In the genomic region with DNA sequence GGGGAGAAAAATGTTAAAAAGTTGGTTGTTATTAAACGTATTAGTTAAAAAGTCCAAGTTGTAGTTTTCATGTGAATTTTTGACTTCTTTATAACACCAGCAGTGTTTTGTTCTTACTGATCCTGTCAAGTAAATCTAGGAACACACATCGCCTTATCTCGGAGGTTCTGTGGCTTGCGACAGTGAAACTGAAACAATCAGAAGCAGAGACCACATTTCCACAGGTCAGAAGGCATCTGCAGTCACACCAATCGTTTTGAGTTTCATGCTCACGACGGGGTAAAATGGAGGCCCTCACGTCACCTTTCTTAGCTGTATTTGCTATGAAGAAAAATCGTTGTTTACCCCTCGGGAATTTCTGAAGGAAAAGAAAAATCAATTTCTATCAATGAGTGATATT, we compare ENCODE assay signal across 25 mouse cellular contexts. TPM values are rescaled to one million over a fixed set of nuclear protein-coding genes. Genes with fewer than 3 reads are reported as not detected.
"Had no signal": no experiment of that assay in that cellular context is flagged by ENCODE, and none has a peak within 500 bp of the region (broad histone marks: within the 10 kb centered on the region; RNA-seq: fewer than 3 reads in every experiment).

No protein-coding gene starts in this region.

- H3K27me3 ChIP-seq: liver, embryonic 13.5 days; liver, embryonic 15.5 days; lung, embryonic 15.5 days; megakaryocyte, embryonic 14.5 days; neural tube, embryonic 12.5 days; stomach, embryonic 15.5 days had no signal

- DNase-seq: liver, embryonic 13.5 days; liver, postnatal 0 days; lung, adult 2 months; lung, postnatal 14 days; lung, postnatal 36 days; right cerebral cortex, adult 18-20 months; right cerebral cortex, postnatal 25 days; right cerebral cortex, postnatal 4 days; spleen, adult 18-20 months; thymus, adult 2 months; thymus, postnatal 25 days; thymus, postnatal 4 days had no signal

- H3K4me2 ChIP-seq: liver, embryonic 13.5 days; liver, embryonic 15.5 days; lung, embryonic 15.5 days; midbrain, embryonic 13.5 days; midbrain, embryonic 15.5 days; neural tube, embryonic 12.5 days; stomach, embryonic 15.5 days had no signal

- H3K36me3 ChIP-seq: liver, embryonic 13.5 days; liver, embryonic 15.5 days; lung, embryonic 15.5 days; midbrain, embryonic 13.5 days; midbrain, embryonic 15.5 days; neural tube, embryonic 12.5 days; stomach, embryonic 15.5 days had no signal

- H3K4me1 ChIP-seq: megakaryocyte, embryonic 14.5 days; stomach, embryonic 15.5 days had no signal

- H3K4me3 ChIP-seq: liver, embryonic 13.5 days; liver, embryonic 15.5 days; lung, embryonic 15.5 days; megakaryocyte, embryonic 14.5 days; midbrain, embryonic 13.5 days; midbrain, embryonic 15.5 days; neural tube, embryonic 12.5 days; stomach, embryonic 15.5 days had no signal

- ATAC-seq: liver, postnatal 0 days; lung, postnatal 0 days; midbrain, embryonic 13.5 days; midbrain, embryonic 15.5 days had no signal

- H3K27ac ChIP-seq: liver, embryonic 13.5 days; liver, embryonic 15.5 days; lung, embryonic 15.5 days; macrophage; midbrain, embryonic 13.5 days; midbrain, embryonic 15.5 days; neural tube, embryonic 12.5 days; stomach, embryonic 15.5 days; stomach, postnatal 0 days had no signal

- H3K9me3 ChIP-seq: liver, embryonic 13.5 days; liver, embryonic 15.5 days; lung, embryonic 15.5 days; midbrain, embryonic 13.5 days; midbrain, embryonic 15.5 days; neural tube, embryonic 12.5 days; stomach, embryonic 15.5 days had no signal

- H3K9ac ChIP-seq: liver, embryonic 13.5 days; liver, embryonic 15.5 days; liver, postnatal 0 days; lung, embryonic 15.5 days; midbrain, embryonic 13.5 days; midbrain, embryonic 15.5 days; neural tube, embryonic 12.5 days; stomach, embryonic 15.5 days had no signal

RNA-seq across cellular contexts. Expression of a gene that starts 14.8 kb away (rescaled TPM):
- total RNA-seq: megakaryocyte progenitor cell, adult 5-6 weeks; monocyte, adult 5-6 weeks; neutrophil, adult 5-6 weeks had no signal
